Mouse (Mus musculus) kidney, adult 2 months (tissue): ENCODE measurements at regions not wholly inside any gene's neighbourhood (a gene's known extent, or its start where the extent isn't known, plus 50 kb on each side); places are given as distances from the start of the nearest gene placed in this dataset.

Experiments used
- CTCF ChIP-seq: fragments of 200-500 bp; conservative IDR thresholded peaks from 2 replicates; pipeline ENCODE4 v1.5.1; 2011; ENCODE audit warnings: low read depth, mild to moderate bottlenecking, control low read depth, low read length, moderate library complexity, mixed read lengths; ENCODE audit not compliant: insufficient read depth, insufficient read length
- POLR2A ChIP-seq: fragments of 200-500 bp; IDR thresholded peaks from one replicate; pipeline ENCODE4 v1.6.1; 2011; ENCODE audit warnings: low read depth, low read length, control low read depth

- TF ChIP-seq CTCF (no peak), POLR2A (no peak)
Measured at GRCm38 (mm10) chr17:14527691-14528090, 166.3 kb downstream of the Thbs2 start.
